Mouse (Mus musculus) spleen, adult 12 weeks (tissue): ENCODE results near the gene Acp6.
A peak's percentile ranks its signal among the peaks of the same experiment; 100 is the strongest.
"Not testable (repeated sequence)": the region's sequence is repeated elsewhere in the genome, so short reads cannot be mapped to it uniquely, and the experiment has no call there.

ENCODE experiments used
- DNase-seq: peaks from one replicate; pipeline ENCODE4 v3.0.0; 2022; ENCODE audit warnings: low spot score

Gene Acp6

DNA sequence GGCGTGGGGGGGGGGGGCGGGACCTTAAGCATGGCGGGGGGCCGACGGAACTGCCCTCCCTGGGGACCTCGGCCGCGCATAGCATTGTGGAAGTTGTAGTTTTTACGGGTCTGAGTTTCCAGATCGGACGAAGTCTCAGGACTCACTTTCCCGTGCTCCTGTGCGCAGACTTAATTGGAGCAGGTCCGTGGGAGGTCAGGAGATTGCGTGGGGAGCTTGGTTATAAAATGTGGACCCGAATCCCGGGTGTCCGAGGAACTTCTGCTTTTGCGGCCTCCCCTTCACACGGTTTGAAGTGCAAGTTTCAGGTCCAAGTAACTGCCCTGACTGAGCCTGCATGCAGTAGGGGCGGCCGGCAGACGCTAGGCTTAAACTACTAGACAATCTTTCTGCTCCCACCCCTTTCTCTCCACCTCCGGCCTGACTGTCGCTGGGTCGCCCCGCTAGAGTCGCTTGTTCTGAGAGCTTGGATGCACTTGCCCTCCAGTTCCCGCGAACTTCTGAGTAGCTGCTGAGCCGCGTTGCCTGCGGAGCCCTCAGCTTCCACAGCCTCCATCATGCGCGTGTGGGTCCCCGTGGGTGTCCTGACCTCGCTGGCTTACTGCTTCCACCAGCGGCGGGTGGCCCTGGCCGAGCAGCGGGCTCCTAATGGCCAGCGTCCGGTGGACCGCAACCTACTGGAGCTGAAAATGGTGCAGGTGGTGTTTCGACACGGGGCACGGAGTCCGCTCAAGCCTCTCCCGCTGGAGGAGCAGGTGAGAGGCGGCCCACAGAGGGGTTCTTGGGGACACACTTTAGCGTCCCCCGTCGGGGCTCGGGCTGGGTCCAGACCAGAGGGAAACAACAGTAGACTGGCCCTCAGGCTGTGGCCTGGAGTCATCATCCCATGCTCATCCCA is at the start of gene Acp6:
Gene Acp6, plus strand, starts transcription at position 167 of the 898 bp plus-strand sequence.
- peak; percentile 75 for DNase-seq

DNA sequence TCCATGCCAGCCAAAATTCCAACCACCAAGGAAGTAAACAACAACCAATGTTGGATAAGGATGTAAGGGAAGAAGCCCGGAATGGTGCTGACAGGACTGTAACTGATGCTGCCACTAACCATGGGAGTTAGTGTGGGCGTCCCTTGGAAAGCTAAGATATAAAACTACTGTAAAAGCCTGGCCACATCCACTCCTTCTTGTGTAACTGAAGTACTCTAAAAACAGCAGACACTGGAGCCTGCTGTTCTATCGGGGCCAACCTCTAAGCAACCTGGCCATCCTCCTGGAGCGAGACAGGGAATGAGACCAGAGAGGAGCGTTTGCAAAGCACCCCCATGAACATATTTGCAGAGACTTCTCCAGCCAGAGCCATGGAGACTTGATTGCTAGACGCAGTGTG is 41.1 kb upstream of the Acp6 start:
- DNase-seq = no peak

DNA sequence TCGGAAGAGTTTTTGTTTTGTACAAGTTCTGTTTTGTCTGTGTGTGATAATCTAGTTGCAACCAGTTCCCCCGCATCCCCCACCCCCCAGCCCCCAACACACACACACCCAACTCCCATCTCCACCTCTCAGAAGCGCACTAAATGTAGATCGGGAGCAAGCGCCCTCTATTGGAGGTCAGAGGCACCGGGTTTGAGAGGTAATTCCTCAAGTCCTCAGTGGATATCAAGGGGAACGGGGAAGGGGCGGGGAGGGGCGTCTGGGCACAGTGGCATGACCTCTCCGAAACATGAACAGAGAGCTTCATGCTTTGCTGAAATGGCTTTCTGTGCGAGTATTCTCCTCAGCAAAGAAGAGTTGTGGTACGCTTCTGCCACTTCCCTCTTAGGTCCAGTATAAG is 40.3 kb upstream of the Acp6 start:
- no peak for DNase-seq

DNA sequence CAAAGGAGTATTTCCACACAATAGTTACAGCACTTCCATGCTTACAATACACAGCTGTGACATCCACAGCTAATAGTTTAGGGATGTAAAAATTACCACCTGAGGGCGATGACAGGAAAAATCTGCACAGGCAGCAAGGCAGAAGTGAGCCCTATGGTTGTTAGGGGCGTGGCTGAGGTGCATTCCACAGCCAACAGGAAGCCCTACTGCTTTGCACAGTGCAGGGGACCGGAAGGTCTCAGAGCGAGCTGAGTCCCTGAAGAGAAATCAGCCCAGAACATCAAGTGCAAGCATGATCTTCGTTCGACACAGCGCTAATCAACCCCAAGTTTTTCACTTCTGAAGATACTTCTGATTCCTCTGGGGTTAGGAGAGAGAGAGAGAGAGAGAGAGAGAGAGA is 34.4 kb upstream of the Acp6 start:
- peak; percentile 11 for DNase-seq

DNA sequence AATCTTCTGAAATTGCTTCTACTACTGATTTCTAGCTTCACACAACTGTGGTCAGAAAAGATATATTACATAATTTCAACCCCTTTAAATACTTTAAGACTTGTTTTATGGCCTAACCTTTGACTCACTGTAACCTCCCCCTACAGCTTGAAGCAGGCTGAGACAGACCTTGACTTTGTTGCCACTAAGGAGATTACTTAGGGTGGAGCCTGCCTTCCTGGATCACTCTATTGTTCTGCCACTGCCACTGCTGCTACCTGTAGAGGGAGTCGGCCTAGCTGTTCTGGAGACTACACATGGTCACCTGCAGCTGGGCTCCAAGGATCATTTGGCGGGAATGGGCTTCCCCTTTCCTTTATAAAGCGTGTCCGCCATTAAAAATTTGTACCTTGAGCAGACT is 29.2 kb upstream of the Acp6 start:
- no peak for DNase-seq

DNA sequence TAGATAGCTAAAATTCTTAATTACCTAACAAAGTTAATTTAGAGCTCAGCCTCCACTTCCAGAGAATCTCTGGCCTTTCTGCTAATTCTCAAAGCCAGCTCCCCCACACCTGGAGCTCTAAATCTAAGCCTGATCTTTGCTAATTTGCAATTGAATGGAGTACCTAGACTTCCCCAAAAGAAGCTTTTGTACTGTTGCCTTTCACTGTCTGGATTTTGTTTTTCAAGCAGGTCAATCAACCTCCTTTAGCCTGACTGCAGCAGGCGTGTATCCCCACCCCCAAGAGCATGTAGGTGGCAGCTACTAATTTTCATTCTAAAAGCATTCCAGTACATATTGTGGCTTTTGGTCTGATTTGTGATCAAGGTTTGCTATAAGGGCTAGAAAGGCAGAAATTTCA is 20.9 kb upstream of the Acp6 start:
- not testable (repeated sequence) for DNase-seq

DNA sequence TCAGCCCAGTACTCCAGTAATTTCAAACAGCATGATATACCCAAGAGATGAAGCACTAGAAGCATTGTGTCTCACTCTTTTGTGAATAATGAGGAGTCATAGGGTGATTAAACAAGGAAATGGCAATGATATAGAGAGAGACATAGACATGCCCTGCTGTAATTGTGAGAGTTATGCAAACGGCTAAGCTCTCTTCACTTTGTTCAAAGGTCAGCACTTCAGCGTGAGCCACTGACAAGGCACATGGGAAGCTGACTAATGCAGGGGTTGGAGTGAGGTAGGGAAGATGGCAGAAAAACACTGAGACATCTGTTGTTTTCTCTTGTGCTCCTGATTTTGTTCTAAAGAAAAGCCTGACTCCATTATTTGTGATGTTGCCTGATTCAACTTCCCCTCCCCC is 7.5 kb upstream of the Acp6 start:
- DNase-seq = no peak

DNA sequence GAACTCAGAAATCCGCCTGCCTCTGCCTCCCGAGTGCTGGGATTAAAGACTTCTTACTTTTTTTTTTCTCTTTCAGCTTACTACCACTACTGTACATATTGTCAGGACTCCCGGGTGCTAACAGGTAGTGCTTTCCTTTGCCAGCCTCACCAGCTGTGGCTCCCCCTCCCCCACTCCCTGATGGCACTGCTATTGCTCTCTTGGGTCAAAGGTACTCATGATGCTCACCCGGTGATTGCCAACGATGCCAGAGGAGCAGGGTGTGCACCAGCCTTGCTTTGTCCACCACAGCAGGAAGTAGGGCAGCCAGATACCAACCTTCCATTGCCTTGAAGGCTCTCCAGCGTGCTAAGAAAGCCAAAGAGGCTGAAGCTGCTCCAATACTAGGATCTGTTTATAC is 2.1 kb upstream of the Acp6 start:
- no peak for DNase-seq

DNA sequence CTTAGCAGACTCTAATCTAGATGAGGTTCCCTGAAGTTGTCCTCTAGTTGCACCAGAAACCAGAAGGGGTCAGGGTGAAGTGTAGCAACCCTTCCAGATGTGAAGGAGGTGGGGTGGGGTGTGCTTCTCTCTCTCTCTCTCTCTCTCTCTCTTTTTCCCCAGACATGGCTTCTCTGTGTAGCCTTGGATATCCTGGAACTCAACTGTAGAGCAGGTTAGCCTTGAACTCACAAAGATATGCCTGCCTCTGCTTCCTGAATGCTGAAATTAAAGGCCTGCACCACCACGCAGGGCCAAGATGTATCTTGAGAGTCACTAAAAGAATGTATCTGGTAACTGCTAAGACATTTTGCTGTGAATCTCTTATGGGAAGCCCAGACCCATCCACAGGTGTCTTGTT is 1.3 kb upstream of the Acp6 start:
- no peak for DNase-seq

DNA sequence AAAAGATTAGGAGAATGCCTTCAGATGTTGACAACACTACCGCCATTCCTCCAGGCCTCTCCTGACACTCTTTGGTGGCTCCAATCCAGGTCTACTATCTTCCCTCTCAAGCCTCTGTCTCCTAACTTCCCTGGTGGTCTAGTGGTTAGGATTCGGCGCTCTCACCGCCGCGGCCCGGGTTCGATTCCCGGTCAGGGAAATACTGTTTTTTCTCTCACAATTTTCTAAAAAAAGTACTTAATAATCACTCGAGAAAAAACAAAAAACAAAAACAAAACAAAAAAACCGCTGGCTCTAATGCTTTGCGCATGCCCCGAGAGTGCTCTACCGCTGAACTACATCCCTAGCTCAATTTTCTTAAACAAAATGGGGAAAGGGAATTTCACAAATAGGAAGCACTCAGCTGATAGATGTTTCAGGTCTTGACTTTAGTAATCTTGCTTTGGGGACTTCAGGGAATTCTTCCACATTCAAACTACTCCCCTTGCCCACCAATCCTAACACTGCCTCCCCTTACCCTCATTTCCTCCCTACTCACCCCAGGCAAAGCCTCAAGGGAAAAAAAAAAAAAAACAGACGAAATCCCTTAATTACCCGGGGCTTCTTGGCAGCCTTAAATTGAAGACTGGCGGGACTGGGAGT is 498 bp upstream of the Acp6 start:
- DNase-seq = peak; percentile 60

DNA sequence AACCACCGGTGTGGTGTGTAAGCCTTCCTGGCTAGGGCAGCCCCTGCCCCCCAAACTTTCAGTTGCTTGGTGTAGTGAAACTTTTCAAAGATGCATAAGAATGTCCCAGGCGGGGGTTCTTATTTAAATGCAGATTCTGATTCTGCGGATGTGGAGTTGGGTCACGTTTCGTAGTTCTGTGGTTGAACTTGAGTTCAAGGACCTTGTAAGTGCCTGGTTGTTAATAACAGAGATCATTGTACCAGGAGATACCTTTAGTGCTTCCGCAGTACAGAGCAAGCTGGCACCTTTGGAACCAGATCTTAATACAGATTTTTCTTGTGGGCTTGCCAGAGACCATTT is 903 bp downstream of the Acp6 start:
- no peak for DNase-seq

DNA sequence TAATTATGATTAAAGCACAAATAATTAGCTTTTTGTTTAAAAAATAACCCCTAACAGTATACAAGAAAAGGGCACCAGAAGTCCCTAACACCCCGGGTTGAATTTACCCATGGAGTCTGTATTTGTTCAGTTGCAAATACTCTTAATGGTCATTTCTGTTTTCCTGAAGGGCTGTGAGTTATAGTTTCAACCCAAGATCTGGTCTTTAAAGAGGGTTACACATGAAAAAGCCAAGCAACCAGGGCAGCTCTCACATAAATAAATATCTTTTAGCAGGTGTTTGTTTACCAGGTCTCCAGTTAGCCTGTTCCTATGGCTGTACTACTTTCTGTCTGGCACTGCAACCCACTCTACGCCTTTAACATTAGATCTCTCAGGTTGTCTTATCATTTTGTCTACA is 1.4 kb downstream of the Acp6 start:
- no peak for DNase-seq

DNA sequence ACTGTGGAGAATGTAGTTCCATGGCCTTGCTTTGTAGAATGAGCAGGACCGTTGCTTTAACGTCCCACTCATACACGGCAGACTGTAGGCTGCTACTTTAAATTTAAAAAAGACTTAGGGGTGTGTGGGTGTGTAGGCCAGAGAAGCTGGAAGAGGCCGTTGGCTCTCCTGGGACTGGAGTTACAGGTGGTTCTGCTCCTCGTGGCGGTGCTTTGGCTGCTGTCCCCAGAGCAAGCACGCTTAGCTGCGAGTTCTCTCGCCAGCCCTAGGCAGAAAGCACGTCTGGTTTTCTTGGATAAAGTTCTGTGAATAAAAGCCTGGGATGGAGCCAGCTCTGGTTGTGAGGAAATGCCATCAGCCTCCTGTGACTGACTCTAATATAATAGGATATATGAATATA is 2.3 kb downstream of the Acp6 start:
- DNase-seq = no peak

DNA sequence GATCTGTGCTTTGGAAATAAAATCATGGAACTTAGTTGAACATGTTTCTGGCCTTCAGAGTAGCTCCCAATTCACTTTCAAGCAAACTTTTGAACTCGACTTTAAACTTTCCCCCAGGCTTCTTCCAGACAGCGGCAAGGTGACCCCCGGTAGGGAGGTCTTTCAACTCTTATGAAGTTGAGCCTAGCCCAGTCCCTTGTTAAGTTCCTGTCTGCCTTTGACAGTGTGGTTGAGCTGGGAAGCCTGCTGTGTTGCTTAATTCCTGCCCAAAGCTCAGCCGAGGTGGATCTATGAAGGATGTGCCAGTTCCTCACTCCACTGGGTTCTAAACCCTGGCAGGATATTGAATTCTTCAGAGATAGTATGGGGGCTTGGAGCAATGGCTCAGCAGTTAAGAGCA is 3.2 kb downstream of the Acp6 start:
- no peak for DNase-seq

DNA sequence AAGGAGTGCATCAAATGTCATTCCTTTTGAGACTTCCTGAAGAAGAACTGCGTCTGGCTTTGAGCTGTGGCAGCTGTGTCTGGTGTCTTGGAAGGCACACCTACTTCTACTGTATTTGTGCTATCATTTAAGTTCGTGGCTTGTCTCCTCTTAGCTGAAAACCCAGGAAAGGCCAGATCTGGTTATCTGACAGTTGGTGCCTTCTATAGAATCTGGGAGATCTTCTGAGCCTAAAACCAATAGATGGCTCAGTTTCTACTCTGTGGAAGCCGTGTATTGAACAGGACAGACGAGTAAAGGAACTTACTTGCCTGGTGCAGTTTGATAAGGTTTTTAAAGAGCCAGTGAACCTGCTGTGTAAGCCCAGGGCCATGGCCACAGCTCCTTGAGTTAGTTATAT is 5.9 kb downstream of the Acp6 start:
- DNase-seq = no peak

DNA sequence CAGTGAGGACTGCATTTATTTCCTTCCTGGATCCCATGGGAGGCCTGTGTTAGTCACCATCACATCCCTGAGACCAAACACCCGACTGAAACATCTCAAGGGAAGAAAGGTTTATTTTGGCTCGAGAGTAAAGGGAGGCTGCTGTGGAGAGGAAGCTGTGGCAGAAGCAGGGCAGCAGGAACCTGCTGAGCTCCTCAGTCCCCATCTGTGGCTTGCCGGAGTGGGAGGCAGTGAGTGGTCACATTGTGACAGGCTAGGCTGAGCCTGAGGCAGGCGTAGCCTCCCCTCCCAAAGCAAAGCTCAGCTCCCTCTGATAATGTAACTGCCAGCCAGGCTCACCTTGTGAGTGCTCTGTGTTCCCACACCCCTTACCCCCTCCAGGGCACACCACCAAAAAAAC is 8.5 kb downstream of the Acp6 start:
- no peak for DNase-seq

DNA sequence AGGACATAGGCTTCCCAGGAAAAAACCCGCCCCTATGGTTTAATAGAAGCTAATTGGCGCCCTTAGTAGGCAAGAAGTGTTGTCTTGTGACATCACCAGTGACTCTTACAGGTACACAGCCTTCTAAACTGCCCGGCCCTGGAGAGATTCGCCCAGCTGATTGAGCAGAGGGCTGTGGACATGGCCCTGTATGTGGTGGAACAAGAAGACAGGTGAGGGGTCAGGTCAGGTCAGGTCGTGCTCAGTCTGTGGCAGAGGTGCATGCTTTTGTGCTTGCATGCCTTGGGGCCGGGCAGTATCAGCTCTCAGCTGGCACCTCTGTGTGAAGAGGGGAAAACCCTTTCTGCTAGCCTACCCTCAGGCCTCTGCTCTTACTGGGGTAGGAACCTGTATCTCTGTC is 13.0 kb downstream of the Acp6 start:
- no peak for DNase-seq

DNA sequence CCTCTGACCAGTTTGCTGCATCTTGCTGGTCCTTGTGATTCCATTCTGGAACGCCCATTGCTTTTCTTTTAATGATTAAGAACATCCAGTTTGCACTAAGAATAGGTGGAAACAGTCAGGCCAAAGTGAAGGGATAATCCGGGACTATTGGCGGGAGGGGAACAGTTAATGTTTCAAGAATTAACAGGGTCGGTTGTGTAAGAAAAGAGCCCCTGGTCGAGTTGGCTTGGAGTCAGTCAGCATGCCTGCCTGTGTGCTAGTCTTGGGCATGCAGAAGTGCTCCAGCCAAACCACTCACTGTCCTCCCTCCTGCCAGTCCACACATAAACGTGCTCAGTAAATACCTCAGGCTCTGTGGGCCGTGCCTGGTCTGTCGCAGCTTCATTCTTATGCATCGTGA is 13.7 kb downstream of the Acp6 start:
- no peak for DNase-seq

DNA sequence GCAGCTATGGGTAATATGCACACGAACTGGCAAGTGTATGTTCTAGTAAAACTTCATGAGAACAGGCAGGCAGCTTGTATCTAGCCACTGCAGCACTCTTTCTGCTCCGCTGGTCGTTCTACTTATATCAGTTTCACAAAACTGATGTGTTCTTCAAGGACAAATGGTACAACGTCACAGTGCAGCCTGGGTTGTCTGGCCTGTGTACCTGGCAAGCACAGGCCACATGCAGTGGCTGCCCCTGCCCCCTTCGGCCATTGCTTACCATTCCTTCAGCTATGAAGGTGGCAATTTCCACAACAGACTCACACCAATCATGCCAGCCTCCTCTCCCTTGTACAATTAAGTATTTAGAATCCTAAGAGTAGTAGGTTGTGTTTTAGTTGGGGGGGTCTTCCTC is 14.1 kb downstream of the Acp6 start:
- no peak for DNase-seq

DNA sequence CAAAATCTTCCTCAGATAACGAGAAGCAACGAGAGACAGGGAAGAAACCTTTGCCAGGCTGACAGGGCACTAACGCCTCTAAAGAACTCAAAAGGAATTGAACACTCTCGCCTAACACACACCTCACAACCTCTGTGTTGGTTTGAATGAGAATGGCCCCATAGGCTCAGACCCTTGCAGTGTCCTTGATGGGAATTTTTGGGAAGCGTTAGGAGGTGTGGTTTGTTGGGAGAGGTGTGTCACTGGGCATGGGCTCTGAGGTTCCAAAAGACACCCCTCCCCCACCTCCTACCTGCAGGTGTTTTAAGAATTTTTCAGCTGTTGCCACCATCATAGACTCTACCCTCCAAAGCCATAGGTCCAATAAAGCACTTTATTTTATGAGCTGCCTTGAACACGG is 20.3 kb downstream of the Acp6 start:
- no peak for DNase-seq

DNA sequence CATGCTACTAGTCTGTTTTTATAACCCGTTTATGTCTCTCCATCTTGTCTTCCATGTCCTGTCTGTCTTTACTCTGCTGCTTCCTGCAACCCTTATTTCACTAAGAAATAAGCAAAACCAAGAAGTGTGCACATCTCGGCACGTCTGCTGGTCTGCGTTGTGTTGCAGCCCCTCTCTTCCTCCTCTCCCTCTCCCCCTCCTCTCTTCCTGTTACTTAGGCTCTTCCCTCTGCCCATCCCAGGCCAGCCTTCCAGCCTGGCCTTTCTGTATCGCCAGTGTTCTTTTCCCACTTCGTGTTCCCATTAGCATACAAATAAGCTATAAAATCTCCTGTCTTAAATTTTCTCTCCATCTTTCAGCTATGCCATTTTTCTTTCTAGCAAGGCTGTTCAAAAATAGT is 21.9 kb downstream of the Acp6 start:
- no peak for DNase-seq

DNA sequence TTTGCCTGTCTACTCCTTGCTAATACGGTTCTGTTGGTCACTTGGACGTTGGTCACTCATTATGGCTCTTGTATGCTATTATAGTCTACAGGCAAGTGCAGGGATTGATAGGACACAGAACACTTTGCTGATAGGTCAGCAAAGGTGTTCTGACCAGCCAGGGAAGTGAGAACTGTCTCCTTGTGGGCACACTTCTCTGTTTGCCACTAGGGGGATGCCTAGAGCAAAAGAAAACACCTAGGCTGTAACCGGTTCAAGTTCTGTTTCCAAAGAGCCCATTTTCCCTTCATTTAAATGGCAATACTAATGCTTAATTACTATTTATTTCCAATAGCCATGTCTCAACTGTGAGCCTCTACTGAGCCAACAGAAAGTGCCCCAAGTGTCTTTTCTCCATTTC is 25.2 kb downstream of the Acp6 start:
- DNase-seq = no peak

DNA sequence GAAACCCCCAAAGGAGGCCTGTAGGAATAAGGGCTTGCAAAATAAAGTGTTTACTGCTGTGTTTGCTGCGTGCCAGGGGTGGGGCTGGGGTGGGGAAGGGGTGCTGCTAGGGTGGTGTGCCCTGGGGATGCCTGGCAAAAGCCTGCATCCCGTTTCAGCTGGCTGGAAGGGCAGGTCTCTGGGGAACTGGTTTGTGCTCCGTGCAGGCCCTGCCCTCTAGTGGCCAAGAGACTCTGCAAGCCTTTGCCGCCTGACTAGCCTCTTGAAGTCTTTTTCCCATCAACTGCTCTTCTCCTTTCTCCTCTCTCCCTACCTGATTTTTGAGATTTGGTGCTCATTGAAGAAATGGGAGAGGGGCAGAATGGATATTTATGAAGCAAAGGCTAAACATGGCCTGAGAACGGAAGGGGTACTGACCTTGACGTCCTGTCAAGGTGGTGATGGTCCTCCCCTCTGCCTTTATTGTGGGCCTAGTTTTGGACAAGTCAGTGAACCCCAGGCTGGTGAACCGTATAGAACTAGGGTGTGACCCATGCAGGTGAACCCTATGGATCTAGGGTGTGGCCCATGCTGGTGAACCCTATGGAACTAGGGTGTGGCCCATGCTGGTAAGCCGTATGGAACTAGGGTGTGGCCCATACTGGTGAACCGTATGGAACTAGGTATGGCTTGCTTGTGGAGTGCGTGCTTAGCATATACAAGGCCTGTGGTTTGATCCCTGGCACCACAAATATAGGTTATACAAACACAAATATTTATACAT is 26.7 kb downstream of the Acp6 start:
- no peak for DNase-seq
